Mouse (Mus musculus): ENCODE data around the gene Rab22a. TPM values are rescaled to one million over a fixed set of nuclear protein-coding genes. Genes with fewer than 3 reads are reported as not detected.
"Not testable (repeated sequence)": the region's sequence is repeated elsewhere in the genome, so short reads cannot be mapped to it uniquely, and the experiment has no call there.

Rab22a gene
- total RNA-seq, 2 experiments from 2014 or later: 24.2 to 26.4 TPM

GRCm38 (mm10) chr2:173719115-173719514 lies 59.6 kb downstream of the Rab22a start, which contains the start of gene 1700010B08Rik:
TSS of gene 1700010B08Rik (plus strand) at chr2:173719415.
- not testable (repeated sequence) for DNase-seq

GRCm38 (mm10) chr2:173722251-173722857 lies 62.8 kb downstream of the Rab22a start:
- DNase-seq: no peak

DNA sequence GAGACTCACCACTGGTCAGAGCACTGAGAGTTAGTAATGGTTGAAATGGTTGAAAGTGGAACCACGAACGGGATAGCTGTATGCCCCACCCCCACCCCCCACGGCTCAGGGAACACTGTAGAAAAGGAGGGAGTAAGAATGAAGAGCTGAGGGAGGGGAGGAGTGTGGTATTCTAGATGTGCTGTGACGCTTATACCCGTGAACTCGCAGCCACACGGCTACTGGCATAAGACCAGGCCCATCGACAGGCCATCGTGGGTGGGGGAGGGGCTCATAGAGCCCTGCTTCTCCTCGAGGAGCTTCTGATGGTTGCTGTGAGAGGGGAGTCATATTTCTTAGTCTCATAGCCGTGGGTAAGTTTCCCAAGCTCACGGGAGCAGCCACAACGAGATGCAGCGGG lies 64.8 kb downstream of the Rab22a start:
- DNase-seq: no peak

- DNase-seq: no peak
Measured at GRCm38 (mm10) chr2:173724940-173725807, 65.6 kb downstream of the Rab22a start.

- no peak for DNase-seq
Measured at GRCm38 (mm10) chr2:173725819-173726218, 66.3 kb downstream of the Rab22a start.

DNA sequence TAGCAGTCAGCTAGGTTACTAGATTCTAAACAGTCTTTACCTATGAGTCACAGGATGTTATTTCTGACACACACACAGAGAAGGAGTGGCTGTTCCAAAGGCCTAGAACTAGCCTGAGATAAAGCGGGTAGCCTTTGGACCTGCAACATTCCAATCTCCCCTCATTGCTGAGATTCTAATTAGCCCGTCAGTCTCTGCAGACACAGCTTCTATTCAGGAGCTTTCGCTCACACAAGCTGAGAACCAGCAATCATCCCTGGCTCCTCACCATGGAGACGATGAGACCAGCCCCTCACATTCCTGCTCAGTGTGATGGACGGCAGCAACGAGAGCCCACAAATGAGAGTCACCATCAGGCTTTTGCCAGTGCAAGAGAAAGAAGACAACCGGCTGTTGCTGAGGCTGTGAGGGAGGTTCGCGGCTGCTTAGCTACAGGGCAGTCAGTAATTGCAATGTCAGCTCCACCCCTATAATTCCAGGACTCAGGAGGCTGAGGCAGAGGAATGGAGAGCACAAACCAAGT lies 70.9 kb downstream of the Rab22a start:
- no peak for DNase-seq

GRCm38 (mm10) chr2:173734426-173734825 lies 74.9 kb downstream of the Rab22a start:
- DNase-seq: no peak

- DNase-seq: peak; percentile 100
Measured at GRCm38 (mm10) chr2:173737222-173737989, 77.8 kb downstream of the Rab22a start, which contains the start of gene Vapb. TSS of gene Vapb (plus strand) at chr2:173737511.

DNA sequence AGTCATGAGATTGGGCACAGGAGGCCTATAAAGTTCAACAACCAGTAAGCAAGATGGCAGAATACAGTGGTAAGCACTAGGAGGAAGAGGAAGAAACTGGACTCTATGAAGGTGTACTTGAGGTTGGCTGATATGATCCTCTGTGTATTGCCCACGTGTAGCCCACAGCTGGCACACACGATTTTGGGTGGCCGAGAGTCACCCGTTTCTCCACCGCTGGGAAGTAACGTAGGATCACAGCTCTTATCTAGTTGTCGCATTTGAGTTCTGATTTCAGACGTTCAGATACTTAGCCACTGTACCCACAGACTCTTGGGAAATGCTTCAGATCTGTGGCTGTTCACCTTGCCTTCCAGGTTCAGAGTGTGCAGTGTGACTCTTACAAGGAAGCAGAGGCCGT lies 78.7 kb downstream of the Rab22a start:
- no peak for DNase-seq

DNA sequence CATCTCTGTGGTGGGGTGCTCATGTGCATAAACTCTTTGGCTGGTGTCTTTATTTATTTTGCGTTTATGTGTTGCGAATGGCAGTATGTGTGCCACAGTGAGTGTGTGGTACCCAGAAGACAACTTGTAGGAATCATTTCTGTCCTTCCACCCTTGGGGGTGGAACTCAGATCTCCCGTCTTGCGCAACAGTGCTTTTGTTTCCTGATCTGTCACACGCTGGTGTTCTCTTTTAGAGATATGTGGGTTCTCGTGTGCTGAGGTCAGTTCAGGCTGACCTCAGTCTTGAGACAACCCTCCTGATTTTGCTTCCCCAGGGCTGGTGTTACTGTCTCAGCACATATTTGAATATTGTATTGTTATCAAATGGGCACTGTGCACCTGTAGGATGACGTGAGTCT lies 79.5 kb downstream of the Rab22a start:
- no peak for DNase-seq

GRCm38 (mm10) chr2:173742090-173742489 lies 82.5 kb downstream of the Rab22a start:
- DNase-seq: no peak

DNA sequence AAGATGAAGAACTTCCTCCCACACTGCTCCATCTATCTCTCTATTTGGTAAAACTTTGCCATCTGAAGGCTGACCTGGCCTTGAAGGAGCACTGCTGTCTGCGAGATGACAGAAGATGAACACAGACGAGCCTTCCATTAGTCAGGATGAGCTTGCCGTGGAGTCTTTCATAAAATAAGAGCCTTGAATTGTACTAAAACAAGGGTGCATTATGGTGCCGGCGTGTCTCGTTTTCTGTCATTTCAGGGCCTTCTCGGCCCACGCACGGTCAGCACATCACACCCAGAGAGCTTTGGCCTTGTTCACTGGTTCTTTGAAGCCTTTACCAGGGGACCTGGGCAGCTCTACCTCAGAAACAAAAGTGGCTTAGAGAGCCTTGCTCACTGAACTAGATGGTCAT lies 83.2 kb downstream of the Rab22a start:
- DNase-seq: no peak

DNA sequence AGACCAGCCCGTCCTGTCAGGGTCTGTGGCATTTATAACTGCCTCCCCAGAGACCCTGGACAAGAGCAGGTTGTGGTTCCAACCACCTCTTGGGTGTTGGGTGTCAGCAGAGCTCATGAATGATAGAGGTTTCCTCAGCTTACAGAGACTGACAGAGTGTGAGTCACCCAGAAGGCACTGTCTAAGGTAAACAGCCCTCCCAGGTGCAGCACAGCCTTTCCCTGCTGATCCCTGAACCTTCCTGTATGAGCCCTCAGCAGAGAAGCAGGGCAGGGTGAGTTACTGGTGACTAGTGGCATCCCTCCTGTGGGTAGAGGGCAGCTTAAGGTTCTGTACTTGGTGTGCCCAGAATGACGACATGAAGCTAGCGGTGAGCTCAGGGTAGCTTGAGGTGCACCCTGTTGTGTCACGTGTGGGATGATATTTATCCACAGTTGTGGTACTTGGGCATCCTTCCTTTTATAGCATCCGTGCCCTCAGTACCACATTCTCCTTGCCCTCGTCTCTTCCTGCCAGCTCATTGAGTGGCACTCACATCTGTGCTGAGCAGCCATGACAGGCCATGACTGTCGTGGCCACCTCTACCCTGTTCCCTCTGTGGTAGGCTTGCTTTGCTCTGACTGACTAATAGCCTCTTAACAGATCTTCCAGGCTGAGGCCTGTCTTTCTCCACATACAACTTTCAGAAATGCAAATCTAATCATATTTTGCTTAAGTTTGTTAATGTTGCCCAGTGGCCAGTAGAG lies 84.7 kb downstream of the Rab22a start:
- DNase-seq: no peak

DNA sequence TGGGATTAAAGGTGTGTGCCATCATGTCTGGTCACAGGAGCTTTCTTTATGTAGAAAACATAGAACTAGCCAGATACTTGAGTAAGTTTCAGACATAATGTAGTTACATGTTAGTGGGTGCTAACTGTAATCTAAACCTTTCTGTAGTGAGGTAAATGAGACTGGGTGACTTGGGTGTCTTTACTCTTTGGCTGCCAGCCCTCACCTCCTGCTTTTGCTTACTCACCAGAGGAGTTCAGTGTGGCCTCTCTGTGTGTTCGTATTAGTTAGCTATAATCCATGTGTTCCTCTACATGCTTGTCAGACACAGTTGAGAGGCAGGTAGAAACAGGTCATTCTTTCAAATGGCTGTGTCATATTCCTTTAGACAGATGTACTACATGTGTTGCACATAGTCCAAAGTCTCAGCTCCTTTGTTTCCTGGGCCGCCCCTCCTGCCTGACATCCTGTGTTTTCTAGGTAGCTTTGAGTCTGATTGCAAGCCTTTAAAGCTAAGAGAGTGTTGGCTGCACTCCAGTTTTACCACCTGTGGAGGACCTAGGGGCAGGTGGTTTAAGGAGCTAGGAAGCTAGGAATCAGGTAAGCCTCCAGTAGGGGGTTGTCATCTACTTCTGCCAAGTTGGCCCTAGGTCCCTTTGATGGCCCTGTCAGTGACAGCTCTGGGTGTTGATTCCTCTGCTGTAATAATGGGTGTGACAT lies 89.5 kb downstream of the Rab22a start:
- DNase-seq: no peak

DNA sequence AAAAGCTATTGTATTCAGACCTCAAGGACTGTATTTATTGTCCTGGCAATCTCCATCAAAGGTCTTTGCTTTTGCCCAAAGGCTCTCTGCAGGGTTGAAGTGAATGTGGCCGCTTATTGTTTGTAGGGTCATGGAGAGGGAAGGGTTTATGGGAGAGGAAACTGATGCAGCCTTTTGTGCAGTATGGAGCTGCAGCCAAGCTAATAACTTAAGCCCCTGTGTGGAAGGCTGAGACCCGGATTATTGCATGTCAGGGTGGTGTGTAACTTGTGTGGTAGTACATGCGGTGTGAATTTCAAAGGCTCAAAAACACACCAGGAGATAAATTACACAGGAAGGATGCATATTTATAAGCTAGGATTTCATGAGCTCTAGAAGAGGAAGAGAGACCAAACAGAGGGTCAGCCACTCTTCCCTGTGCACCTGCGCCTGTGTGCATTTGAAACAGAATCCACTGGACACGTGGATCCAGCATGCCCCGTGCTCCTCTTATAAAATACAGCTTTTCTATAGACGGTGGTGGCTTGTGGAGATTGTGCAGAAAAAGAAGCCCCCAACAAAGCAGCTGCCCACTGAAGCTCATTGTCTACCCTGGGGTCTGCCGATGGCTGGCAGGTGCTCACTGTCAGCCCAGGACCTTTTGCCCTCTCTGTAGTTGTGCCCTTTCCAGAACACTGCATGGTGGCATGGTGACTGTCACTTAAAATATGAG lies 96.0 kb downstream of the Rab22a start:
- DNase-seq: no peak

Small RNA genes lying within 50 kb of the gene (microRNA-seq; reads per million reads assigned to microRNA genes)
- gene Mir6340: 0 reads per million in 2 experiments

Other genes with a start within 250 kb of the Rab22a start
- not detected for gene 1700021F07Rik, start 137.2 kb upstream of the Rab22a start, total RNA-seq (2021)
- not detected for gene Ankrd60, start 81.4 kb upstream of the Rab22a start, total RNA-seq (2021)
- not detected for gene 1700010B08Rik, start 59.7 kb downstream of the Rab22a start, total RNA-seq (2021)
- 100 to 1,000 TPM; 150 to 160 TPM for gene Vapb, start 77.8 kb downstream of the Rab22a start, total RNA-seq (2021)

Measured in gastrocnemius, postnatal 10 days (tissue).